Mouse (Mus musculus): ENCODE data around the gene Cds1.

DNA sequence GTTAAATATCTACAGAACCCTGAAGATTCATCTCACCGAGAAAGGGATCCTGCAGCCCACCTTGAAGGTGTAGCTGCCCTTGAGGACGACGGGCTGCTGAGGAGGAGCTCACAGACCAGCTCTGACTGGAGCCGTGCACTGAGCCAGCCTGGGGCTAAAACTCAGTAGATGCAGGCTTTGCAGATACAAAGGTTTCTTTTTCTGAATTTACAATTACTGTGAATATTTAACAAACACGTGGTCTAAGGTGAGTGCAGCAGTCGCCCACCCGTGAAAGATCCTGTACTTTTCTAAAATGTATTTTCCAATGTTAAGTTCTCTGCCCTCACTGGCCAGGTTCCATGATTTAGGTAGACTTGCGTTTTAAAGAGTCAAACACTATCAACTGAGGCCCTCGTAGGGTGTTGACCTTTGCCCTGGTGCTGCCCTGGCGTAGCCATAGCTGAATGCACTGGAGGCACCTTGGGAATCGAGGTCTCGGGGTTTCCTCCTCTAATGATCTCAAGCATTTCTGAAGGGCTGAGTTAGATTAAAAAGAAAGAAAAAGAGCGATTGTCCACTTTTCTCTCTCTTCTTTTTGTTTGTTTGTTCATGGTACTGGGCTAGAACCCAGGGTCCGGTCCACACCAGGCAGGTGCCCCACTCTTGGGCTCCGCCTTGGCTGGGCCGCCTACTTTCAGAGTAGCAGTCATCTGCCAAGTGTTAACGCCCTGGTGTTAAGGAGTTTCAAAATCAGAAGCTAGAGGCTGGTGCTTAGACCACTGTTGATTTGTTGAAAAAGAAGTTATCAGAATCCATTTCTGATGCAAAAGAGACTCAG is 56.8 kb downstream of the Cds1 start:
- TF ChIP-seq CTCF (IDR thresholded peaks at IDR 0.05; ENCODE audit: low read depth, low read length): no peak
- TF ChIP-seq POLR2A (IDR thresholded peaks at IDR 0.05; ENCODE audit: borderline replicate concordance, low read depth, low read length): no peak

All from bone marrow macrophage, adult 2 months (primary cell).